Mouse (Mus musculus): ENCODE results near the gene Lmbr1. TPM values are rescaled to one million over a fixed set of nuclear protein-coding genes. Genes with fewer than 3 reads are reported as not detected.

Lmbr1 gene
- polyA plus RNA-seq, 1 experiment from 2014 or later: 12.3 TPM

DNA sequence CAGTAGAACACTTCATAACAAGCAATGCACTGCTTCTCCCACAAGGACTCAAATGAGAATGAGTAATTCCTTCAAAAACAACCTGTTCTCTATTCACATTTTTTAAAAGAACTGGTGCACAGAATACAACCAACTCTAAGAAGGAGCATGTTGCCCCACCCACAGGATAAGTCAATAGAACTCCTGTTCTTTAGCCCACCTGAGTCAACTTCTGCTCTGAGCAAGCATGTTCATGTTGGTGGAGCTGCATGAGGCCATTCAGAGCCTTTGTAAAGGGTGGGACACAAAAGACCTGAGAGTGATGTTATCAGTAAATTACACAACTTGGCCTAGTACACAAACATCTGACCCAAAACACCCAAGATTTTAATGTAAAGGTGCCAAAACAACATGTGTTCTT lies 139.8 kb downstream of the Lmbr1 start:
- ATAC-seq (replicated peaks; ENCODE audit: low FRiP score) (no peak), DNase-seq (ENCODE audit: low spot score) (no peak)
- H3K27me3 ChIP-seq (ENCODE audit: control insufficient read depth, insufficient read depth, low read length): no peaks in the 10 kb centered on the region
- no peak overlapping the region for H3K27ac ChIP-seq (ENCODE audit: low read depth, low read length)
- H3K9me3 ChIP-seq (ENCODE audit: control insufficient read depth, low read length): no peaks in the 10 kb centered on the region
- H3K36me3 ChIP-seq (ENCODE audit: control insufficient read depth, insufficient read depth, low read length): no peaks in the 10 kb centered on the region
- H3K4me3 ChIP-seq (ENCODE audit: low read depth, low read length): no peak overlapping the region
- no peaks in the 10 kb centered on the region for H3K4me1 ChIP-seq (replicated peaks; ENCODE audit: control insufficient read depth, insufficient read depth, low read length)
- H3K4me2 ChIP-seq (ENCODE audit: low read depth, low read length, severe bottlenecking): no peak overlapping the region
- H3K9ac ChIP-seq (ENCODE audit: low read length): no peak overlapping the region

DNA sequence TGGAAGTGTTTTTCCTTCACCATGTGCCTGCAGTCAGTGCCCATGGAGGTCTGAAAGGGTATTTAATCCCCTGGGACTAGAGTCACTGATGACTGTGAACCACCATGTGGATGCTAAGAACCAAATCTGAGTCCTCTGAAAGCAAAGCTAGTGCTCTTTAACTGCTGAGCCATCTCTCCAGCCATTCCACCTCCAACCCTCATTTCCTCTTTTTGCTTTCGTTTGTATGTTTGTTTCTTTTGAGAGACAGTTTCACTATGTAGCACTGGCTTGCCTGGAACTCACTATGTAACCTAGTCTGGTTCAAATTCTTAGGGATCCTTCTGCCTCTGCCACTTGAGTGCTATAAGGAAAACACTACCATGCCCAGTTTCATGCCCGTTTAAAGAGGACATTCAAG lies 147.7 kb downstream of the Lmbr1 start:
- Histone ChIP-seq H3K4me2 (ENCODE audit: low read depth, low read length, severe bottlenecking) (no peak overlapping the region), H3K27ac (ENCODE audit: low read depth, low read length) (no peak overlapping the region), H3K4me3 (ENCODE audit: low read depth, low read length) (no peak overlapping the region), H3K9me3 (ENCODE audit: control insufficient read depth, low read length) (no peaks in the 10 kb centered on the region), H3K27me3 (ENCODE audit: control insufficient read depth, insufficient read depth, low read length) (no peaks in the 10 kb centered on the region), H3K36me3 (ENCODE audit: control insufficient read depth, insufficient read depth, low read length) (no peaks in the 10 kb centered on the region), H3K4me1 (replicated peaks; ENCODE audit: control insufficient read depth, insufficient read depth, low read length) (no peaks in the 10 kb centered on the region), H3K9ac (ENCODE audit: low read length) (no peak overlapping the region)
- ATAC-seq (replicated peaks; ENCODE audit: low FRiP score) (no peak), DNase-seq (ENCODE audit: low spot score) (no peak)
- WGBS: 81% methylated on average over 2 of the region's 2 CpGs

DNA sequence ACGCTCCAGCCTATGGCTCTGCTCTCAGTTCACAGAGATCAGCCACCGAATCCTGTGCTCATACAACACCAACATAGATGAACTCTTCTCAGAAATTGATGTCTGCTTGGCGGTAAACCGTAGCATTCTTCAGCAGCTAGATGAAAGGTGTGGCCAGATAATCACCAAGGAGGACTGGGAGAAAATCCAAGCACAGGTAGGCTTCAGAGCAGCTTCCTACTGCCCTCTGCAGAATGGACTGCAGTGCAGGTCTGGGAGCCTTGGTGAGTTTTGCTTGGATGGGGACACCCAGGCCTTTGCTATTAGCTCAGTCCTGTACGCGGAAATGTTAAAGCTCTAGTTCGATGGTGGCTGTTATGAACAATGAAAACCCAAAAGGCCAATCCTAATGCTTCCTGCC lies 154.1 kb downstream of the Lmbr1 start:
- 90% methylated on average over 7 of the region's 7 CpGs for WGBS
- Histone ChIP-seq H3K27me3 (ENCODE audit: control insufficient read depth, insufficient read depth, low read length) (no peaks in the 10 kb centered on the region), H3K4me3 (ENCODE audit: low read depth, low read length) (no peak overlapping the region), H3K36me3 (ENCODE audit: control insufficient read depth, insufficient read depth, low read length) (no peaks in the 10 kb centered on the region), H3K4me2 (ENCODE audit: low read depth, low read length, severe bottlenecking) (no peak overlapping the region), H3K4me1 (replicated peaks; ENCODE audit: control insufficient read depth, insufficient read depth, low read length) (no peaks in the 10 kb centered on the region), H3K9ac (ENCODE audit: low read length) (no peak overlapping the region), H3K27ac (ENCODE audit: low read depth, low read length) (no peak overlapping the region), H3K9me3 (ENCODE audit: control insufficient read depth, low read length) (no peaks in the 10 kb centered on the region)
- DNase-seq (ENCODE audit: low spot score): no peak
- ATAC-seq (replicated peaks; ENCODE audit: low FRiP score): no peak

DNA sequence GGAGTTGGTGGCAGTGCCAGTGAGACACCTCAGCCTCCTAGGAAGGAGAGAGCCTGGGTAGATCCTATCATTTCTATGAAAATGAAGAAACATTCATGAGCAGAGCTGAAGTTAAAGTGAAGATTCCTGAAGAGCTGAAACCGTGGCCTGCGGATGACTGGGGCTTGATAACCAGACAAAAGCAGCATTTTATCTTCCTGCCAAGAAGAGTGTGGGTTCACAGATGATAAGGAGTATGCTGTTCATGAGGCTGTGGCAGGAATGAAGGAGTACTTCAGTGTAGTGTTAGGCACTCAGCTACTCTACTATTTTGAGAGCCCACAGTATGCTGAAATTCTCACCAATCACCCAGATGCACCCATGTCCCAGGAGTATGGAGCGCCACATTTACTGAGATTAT lies 160.2 kb downstream of the Lmbr1 start:
- Histone ChIP-seq H3K9ac (ENCODE audit: low read length) (no peak overlapping the region), H3K4me1 (replicated peaks; ENCODE audit: control insufficient read depth, insufficient read depth, low read length) (no peaks in the 10 kb centered on the region), H3K9me3 (ENCODE audit: control insufficient read depth, low read length) (no peaks in the 10 kb centered on the region), H3K4me2 (ENCODE audit: low read depth, low read length, severe bottlenecking) (no peak overlapping the region), H3K27ac (ENCODE audit: low read depth, low read length) (no peak overlapping the region), H3K36me3 (ENCODE audit: control insufficient read depth, insufficient read depth, low read length) (no peaks in the 10 kb centered on the region), H3K4me3 (ENCODE audit: low read depth, low read length) (no peak overlapping the region), H3K27me3 (ENCODE audit: control insufficient read depth, insufficient read depth, low read length) (no peaks in the 10 kb centered on the region)
- DNase-seq (ENCODE audit: low spot score) (no peak), ATAC-seq (replicated peaks; ENCODE audit: low FRiP score) (no peak)
- 94% methylated on average over 3 of the region's 3 CpGs for WGBS

DNA sequence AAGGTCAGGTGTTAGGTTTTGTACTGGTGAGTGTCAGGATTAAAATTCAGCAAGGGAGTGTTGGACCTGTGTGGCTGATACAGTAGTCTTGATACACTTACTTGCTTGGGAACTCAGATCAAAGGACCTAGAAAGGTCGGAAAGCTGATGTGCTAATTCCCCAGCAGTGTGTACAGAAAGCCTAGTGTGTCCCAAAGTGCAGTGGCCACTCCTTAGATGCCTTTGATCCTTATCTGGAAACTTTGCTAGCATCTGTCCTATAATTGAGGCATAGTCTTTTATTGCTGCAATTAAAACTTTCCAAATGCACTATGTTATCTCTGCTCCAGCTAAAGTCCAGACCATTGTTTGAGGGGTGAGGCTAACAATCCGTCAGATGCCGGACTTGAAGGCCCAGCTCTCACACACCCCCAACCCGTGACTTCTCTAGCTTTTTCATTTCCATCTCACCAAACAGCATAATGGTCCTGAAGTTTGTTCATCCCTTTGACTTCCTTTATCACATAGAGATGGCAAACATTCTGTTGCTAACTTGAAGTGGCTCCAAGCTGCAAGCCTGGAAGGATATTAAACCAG lies 166.1 kb downstream of the Lmbr1 start:
- Histone ChIP-seq H3K4me1 (replicated peaks; ENCODE audit: control insufficient read depth, insufficient read depth, low read length) (no peaks in the 10 kb centered on the region), H3K4me3 (ENCODE audit: low read depth, low read length) (no peak overlapping the region), H3K9me3 (ENCODE audit: control insufficient read depth, low read length) (no peaks in the 10 kb centered on the region), H3K27ac (ENCODE audit: low read depth, low read length) (no peak overlapping the region), H3K9ac (ENCODE audit: low read length) (no peak overlapping the region), H3K27me3 (ENCODE audit: control insufficient read depth, insufficient read depth, low read length) (no peaks in the 10 kb centered on the region), H3K4me2 (ENCODE audit: low read depth, low read length, severe bottlenecking) (no peak overlapping the region), H3K36me3 (ENCODE audit: control insufficient read depth, insufficient read depth, low read length) (no peaks in the 10 kb centered on the region)
- ATAC-seq (replicated peaks; ENCODE audit: low FRiP score) (no peak), DNase-seq (ENCODE audit: low spot score) (no peak)
- WGBS: 78% methylated on average over 4 of the region's 4 CpGs

DNA sequence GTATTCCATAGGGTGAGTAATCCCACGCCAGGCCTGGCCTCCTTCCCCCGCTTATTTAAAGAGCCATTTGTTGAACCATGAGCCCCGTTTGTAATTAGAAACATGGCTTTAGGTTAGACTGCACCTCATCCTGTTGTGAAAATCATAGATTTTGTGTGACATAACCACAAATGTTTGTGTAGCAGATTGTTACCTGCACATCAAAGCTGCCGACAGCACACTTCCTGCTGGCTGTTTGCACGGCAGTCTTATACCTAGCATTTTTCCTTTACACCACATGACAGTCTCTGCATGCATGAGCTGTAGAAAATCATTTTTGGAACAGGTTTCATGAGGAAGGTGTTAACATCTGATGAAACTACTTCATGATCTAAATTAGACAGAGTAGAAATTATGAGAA lies 172.5 kb downstream of the Lmbr1 start:
- Histone ChIP-seq H3K27ac (ENCODE audit: low read depth, low read length) (no peak overlapping the region), H3K4me1 (replicated peaks; ENCODE audit: control insufficient read depth, insufficient read depth, low read length) (no peaks in the 10 kb centered on the region), H3K4me2 (ENCODE audit: low read depth, low read length, severe bottlenecking) (no peak overlapping the region), H3K9me3 (ENCODE audit: control insufficient read depth, low read length) (no peaks in the 10 kb centered on the region), H3K4me3 (ENCODE audit: low read depth, low read length) (no peak overlapping the region), H3K36me3 (ENCODE audit: control insufficient read depth, insufficient read depth, low read length) (no peaks in the 10 kb centered on the region), H3K27me3 (ENCODE audit: control insufficient read depth, insufficient read depth, low read length) (no peaks in the 10 kb centered on the region), H3K9ac (ENCODE audit: low read length) (no peak overlapping the region)
- DNase-seq (ENCODE audit: low spot score): no peak
- ATAC-seq (replicated peaks; ENCODE audit: low FRiP score): no peak
- 87% methylated on average over 5 of the region's 5 CpGs for WGBS

DNA sequence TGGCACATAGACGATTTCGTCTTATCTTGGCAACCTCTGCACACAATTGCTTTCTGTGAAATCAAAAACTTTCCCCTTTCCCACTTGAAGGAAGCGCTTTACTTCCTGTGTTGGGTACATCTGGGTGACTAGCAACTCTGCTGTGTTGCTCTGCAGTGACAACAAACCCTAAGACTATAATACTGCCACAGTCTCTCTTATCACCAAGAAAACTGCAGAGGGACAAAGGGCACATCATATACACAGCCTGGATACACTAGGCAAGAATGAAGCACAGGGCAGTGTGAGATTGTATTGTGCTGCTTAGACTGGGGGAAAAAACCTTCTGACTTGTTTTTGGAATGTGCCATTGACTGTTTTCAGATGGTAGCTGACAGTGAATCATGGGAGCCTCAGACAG lies 178.3 kb downstream of the Lmbr1 start:
- 90% methylated on average over 3 of the region's 3 CpGs for WGBS

DNA sequence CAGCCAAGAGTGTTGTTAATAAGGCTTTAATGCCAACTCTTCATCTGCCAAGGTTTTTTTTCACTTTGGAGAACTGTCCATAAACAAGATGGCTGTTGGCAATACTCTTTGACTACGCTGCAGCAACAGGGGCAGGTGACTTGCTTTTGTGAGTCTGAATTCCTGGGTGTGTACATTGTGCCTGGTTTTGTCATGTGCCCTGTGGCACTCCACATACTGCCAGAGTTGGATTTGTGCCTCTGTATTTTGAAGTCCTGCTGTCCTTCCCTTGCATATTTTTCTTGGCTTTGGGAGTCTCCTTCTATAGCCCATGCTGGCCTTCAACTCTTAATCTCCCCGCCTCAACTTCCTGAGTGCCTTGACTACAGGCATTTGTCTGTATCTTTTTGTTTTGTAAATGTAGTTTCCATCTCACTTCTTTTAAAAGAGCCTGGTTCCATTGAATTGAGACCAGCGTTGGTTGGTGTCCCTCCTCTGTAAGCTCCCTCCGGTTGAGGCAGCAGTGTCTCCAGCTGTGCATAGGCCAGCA lies 179.2 kb downstream of the Lmbr1 start:
- H3K9ac ChIP-seq (ENCODE audit: low read length): no peak overlapping the region
- DNase-seq (ENCODE audit: low spot score): no peak
- no peak overlapping the region for H3K4me3 ChIP-seq (ENCODE audit: low read depth, low read length)
- H3K4me1 ChIP-seq (replicated peaks; ENCODE audit: control insufficient read depth, insufficient read depth, low read length): peaks cover 2% of the 10 kb centered on the region; the same call in 1 of the 2 replicates
- WGBS: 50% methylated on average over 4 of the region's 4 CpGs
- no peak overlapping the region for H3K27ac ChIP-seq (ENCODE audit: low read depth, low read length)
- H3K9me3 ChIP-seq (ENCODE audit: control insufficient read depth, low read length): no peaks in the 10 kb centered on the region
- no peak overlapping the region for H3K4me2 ChIP-seq (ENCODE audit: low read depth, low read length, severe bottlenecking)
- H3K27me3 ChIP-seq (ENCODE audit: control insufficient read depth, insufficient read depth, low read length): no peaks in the 10 kb centered on the region
- no peaks in the 10 kb centered on the region for H3K36me3 ChIP-seq (ENCODE audit: control insufficient read depth, insufficient read depth, low read length)
- ATAC-seq (replicated peaks; ENCODE audit: low FRiP score): no peak

More for the DNA sequence above, 178.3 kb downstream of the Lmbr1 start:
- Histone ChIP-seq H3K9ac (ENCODE audit: low read length) (no peak overlapping the region), H3K4me3 (ENCODE audit: low read depth, low read length) (no peak overlapping the region), H3K4me1 (replicated peaks; ENCODE audit: control insufficient read depth, insufficient read depth, low read length) (peaks cover 2% of the 10 kb centered on the region; the same call in 1 of the 2 replicates), H3K4me2 (ENCODE audit: low read depth, low read length, severe bottlenecking) (no peak overlapping the region), H3K27ac (ENCODE audit: low read depth, low read length) (no peak overlapping the region), H3K27me3 (ENCODE audit: control insufficient read depth, insufficient read depth, low read length) (no peaks in the 10 kb centered on the region), H3K9me3 (ENCODE audit: control insufficient read depth, low read length) (no peaks in the 10 kb centered on the region), H3K36me3 (ENCODE audit: control insufficient read depth, insufficient read depth, low read length) (no peaks in the 10 kb centered on the region)
- no peak for ATAC-seq (replicated peaks; ENCODE audit: low FRiP score)
- no peak for DNase-seq (ENCODE audit: low spot score)

DNA sequence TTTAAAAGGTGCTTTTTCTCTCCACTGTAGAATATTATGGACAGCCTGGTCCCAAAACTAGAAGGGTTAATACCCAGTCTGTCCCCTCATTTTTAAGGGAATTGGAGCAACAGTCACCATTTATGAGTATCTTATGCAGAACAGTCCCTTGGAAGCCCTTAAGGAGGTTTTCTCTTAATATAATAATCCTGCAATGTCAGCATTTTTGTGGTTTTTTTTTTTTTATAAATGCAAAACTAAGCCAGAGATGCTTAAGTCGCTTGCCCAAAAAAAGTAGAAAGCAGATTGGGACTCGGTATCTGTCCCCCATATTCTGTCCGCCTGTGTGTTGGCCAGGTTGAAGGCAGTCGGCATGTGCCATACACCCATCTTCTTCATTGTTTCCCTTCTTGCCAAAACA lies 181.0 kb downstream of the Lmbr1 start:
- Histone ChIP-seq H3K4me1 (replicated peaks; ENCODE audit: control insufficient read depth, insufficient read depth, low read length) (peaks cover 2% of the 10 kb centered on the region; the same call in 1 of the 2 replicates), H3K9ac (ENCODE audit: low read length) (no peak overlapping the region), H3K4me3 (ENCODE audit: low read depth, low read length) (no peak overlapping the region), H3K9me3 (ENCODE audit: control insufficient read depth, low read length) (no peaks in the 10 kb centered on the region), H3K27ac (ENCODE audit: low read depth, low read length) (no peak overlapping the region), H3K36me3 (ENCODE audit: control insufficient read depth, insufficient read depth, low read length) (no peaks in the 10 kb centered on the region), H3K27me3 (ENCODE audit: control insufficient read depth, insufficient read depth, low read length) (no peaks in the 10 kb centered on the region), H3K4me2 (ENCODE audit: low read depth, low read length, severe bottlenecking) (no peak overlapping the region)
- ATAC-seq (replicated peaks; ENCODE audit: low FRiP score) (no peak), DNase-seq (ENCODE audit: low spot score) (no peak)
- 83% methylated on average over 4 of the region's 4 CpGs for WGBS
